Mouse (Mus musculus): ENCODE measurements around the gene Myo15b.
A peak's percentile ranks its signal among the peaks of the same experiment; 100 is the strongest.

DNA sequence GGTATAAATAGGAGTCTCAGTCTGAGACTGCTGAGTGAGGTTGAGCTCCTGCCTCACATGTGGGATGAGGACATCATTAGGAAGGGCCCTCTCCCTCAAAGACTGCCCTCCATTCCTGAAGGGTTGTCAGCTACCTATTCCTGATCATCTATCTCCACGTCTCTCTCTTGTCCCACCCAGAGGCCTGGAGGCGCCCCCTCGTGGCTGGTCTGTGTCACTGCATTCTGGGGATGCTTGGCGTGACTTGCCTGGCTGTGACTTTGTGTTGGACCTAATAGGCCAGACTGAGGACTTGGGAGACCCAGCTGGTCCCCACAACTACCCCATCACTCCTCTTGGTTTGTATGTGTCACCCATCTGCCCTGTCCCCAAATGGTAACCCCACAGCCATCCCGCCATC, 22.8 kb downstream of the Myo15b start:
- TF ChIP-seq POLR2A (IDR thresholded peaks at IDR 0.05; ENCODE audit: control insufficient read depth, low read depth, low read length) (no peak), CTCF (IDR thresholded peaks at IDR 0.05; ENCODE audit: control insufficient read depth, insufficient read depth, insufficient replicate concordance, low read depth, low read length) (peak; percentile 67)
